Mouse (Mus musculus) intestine, embryonic 15.5 days (tissue): ENCODE measurements around the gene Shisa8. TPM values are rescaled to one million over a fixed set of nuclear protein-coding genes. Genes with fewer than 3 reads are reported as not detected.

Experiments used
- ATAC-seq: fragments of 200-750 bp; cut with Nextera tagmentation; 2 replicates; pipeline ENCODE4 v1.8.0; 2017; ENCODE audit warnings: moderate TSS enrichment, moderate library complexity
- H3K27ac ChIP-seq: fragments of 300-500 bp; sonication (generic); 2 replicates; pipeline ENCODE4 v1.5.1; 2015; ENCODE audit warnings: mild to moderate bottlenecking, inconsistent platforms
- H3K27me3 ChIP-seq: fragments of 300-500 bp; sonication (generic); replicated peaks from 2 replicates; pipeline ENCODE4 v1.6.1; 2015; ENCODE audit warnings: inconsistent platforms
- H3K36me3 ChIP-seq: fragments of 300-500 bp; sonication (generic); 2 replicates; pipeline ENCODE4 v1.6.1; 2015; ENCODE audit warnings: inconsistent platforms
- H3K4me1 ChIP-seq: fragments of 300-500 bp; sonication (generic); replicated peaks from 2 replicates; pipeline ENCODE4 v1.6.1; 2015; ENCODE audit warnings: inconsistent platforms
- H3K4me2 ChIP-seq: fragments of 300-500 bp; sonication (generic); replicated peaks from 2 replicates; pipeline ENCODE4 v1.6.1; 2015; ENCODE audit warnings: mild to moderate bottlenecking, inconsistent platforms
- H3K4me3 ChIP-seq: fragments of 300-500 bp; sonication (generic); replicated peaks from 2 replicates; pipeline ENCODE4 v1.5.1; 2015; ENCODE audit warnings: inconsistent platforms
- H3K9ac ChIP-seq: fragments of 300-500 bp; sonication (generic); 2 replicates; pipeline ENCODE4 v1.6.1; 2015; ENCODE audit warnings: inconsistent platforms
- H3K9me3 ChIP-seq: fragments of 300-500 bp; sonication (generic); 2 replicates; pipeline ENCODE4 v1.6.1; 2016; ENCODE audit warnings: inconsistent platforms
- WGBS: fragments of 180-500 bp; shearing (Covaris S2); methylation state at CpG from one replicate; pipeline ENCODE4 v1.1.7; 2015; 5-methylcytosine and 5-hydroxymethylcytosine counted together
- polyA plus RNA-seq: library from polyadenylated mRNA; unstranded; fragments of >200 nt; fragmentation: Nextera tagmentation; extraction: Ambion mirVana; gene quantifications from 2 replicates; pipeline ENCODE4 v1.2.1, GENCODE M21; 2015

The Shisa8 gene
- polyA plus RNA-seq, 1 experiment from 2014 or later: 0.15 TPM

DNA sequence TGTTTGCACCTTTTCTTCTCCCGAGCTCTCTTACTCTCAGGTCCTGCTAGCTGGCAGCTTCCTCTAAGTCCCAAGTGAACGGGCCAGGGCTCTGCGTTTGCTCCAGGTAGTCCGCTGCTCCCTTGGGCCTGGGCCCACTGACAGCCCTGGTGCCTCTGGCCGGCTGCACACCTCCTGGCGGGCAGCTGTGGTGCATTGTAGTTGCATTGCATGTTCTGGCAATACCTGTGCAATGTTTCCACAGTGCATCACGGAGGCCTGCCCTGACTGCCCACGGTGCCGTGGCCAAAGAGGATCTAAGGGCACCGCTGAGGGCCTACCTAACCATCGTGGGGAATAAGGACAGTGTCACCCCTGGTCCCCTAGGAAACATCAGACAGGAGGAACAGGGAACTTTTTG is 14.7 kb downstream of the Shisa8 start:
- Histone ChIP-seq H3K36me3 (peaks cover 87% of the 10 kb centered on the region), H3K4me1 (no peaks in the 10 kb centered on the region), H3K9me3 (no peaks in the 10 kb centered on the region), H3K9ac (no peak overlapping the region), H3K4me2 (no peak overlapping the region), H3K4me3 (no peak overlapping the region), H3K27me3 (no peaks in the 10 kb centered on the region), H3K27ac (no peak overlapping the region)
- no peak for ATAC-seq
- WGBS: 93% methylated on average over 11 of the region's 11 CpGs

DNA sequence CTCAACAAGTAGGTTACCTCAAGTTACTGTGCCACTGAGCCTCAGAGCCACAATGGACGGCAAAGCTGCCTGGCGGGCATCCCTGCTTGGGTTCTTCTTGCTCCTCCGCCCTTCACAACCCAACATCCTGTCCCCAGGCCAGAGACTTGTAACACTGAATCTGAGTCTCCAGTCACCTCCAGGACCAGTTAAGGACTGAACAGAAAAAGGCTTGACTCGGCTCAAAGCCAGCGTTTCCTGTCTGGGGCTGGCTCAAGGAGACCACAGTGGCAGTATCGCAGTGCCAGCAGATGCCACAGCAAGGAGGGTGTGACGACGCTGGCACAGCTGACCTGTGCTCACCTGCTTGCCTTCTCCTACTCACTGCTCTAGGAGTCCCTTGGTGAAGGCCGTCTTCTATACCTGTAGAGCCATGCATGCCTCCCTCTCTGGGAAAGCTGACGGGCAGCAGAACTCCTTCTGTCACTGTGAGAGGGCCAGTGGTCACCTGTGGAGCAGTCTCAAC is 15.3 kb downstream of the Shisa8 start:
- H3K36me3 ChIP-seq: peaks cover 91% of the 10 kb centered on the region
- no peak overlapping the region for H3K4me2 ChIP-seq
- no peak for ATAC-seq

DNA sequence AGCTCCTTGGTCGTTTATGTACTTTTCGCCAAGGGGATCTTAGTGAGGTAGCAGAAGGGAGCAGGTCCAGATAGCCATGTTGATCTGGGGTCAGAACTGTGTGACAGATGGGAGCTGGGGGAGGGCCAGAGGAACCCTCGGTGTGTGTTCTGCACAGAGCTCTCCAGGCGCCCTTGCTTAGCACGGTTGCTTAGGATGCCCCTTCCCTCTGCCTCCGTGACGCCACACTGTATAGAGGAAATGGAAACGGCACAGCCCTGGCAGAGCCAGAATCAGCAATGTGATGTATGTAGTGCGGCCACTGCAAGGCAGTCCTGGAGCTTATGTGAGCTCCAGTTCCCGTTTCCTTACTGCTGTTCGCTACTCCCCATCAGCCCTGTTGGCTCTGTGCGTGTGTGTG is 16.3 kb downstream of the Shisa8 start:
- 86% methylated on average over 12 of the region's 12 CpGs for WGBS
- Histone ChIP-seq H3K27ac (no peak overlapping the region), H3K27me3 (no peaks in the 10 kb centered on the region), H3K9me3 (no peaks in the 10 kb centered on the region), H3K4me1 (no peaks in the 10 kb centered on the region), H3K36me3 (peaks cover 93% of the 10 kb centered on the region), H3K4me2 (no peak overlapping the region), H3K9ac (no peak overlapping the region), H3K4me3 (no peak overlapping the region)
- ATAC-seq: 0 out of 2 replicates have a peak, but pooled peaks have one; percentile 25

More for the DNA sequence above, 15.3 kb downstream of the Shisa8 start:
- Histone ChIP-seq H3K9me3 (no peaks in the 10 kb centered on the region), H3K9ac (no peak overlapping the region), H3K27ac (no peak overlapping the region), H3K4me1 (no peaks in the 10 kb centered on the region), H3K4me3 (no peak overlapping the region), H3K27me3 (no peaks in the 10 kb centered on the region)
- WGBS: 91% methylated on average over 10 of the region's 10 CpGs

DNA sequence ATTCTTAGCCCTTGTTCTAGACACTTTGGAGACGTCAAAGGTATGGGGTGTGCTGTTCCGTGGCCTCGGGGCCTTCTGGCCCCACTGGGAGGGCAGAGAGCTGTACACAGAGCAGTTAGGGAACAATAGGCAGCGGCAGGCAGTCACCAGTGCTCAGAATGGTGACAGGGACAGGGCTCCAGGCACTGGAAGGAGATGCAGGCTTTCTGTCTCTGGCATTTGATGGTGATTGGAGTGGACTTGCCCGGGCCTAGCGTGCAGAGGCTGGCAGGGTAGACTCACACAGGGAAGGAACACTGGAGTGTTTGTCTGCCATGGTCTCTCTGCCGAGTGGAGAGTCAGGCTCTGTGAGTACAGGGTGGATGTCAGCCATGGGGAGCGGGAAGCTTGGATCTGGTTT is 20.0 kb downstream of the Shisa8 start:
- Histone ChIP-seq H3K4me1 (no peaks in the 10 kb centered on the region), H3K36me3 (peaks cover 74% of the 10 kb centered on the region), H3K4me3 (no peak overlapping the region), H3K9ac (no peak overlapping the region), H3K27ac (no peak overlapping the region), H3K27me3 (no peaks in the 10 kb centered on the region), H3K9me3 (no peaks in the 10 kb centered on the region), H3K4me2 (no peak overlapping the region)
- 87% methylated on average over 8 of the region's 8 CpGs for WGBS
- no peak for ATAC-seq

DNA sequence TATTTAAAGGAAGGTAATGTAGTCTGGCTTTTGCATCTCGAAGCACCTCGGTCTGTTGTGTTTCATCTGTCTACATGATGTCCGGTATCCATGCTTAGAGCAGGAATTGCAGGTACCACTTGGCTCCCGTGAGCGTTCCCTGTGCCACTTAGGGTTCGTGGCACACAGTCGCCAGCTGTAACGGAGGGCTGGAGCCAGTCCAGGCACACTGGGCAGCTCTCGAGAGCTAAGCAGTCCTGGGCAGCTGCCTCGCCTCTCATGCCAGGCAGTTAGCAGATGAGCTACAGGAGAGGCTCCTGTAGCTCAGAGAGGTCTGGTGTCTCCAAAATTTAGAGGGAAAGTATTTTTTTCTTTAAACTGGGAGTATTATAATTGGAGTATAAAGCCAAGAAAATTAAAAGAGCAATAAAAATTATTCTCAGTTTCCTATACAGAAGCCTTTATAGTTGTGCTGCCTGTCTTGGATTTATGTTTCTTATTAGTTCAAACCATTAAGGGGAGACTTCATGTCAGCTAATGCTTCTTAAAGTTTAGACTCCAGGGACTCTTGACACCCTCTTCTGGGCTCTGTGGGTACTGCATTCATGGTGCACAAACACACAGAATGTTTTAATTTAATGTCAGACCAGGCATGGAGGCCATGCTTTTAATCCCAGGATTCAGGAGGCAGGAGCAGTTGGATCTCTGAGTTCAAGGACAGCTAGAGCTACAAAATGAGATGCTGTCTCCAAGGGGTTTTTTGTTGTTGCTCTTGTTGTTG is 24.0 kb downstream of the Shisa8 start:
- Histone ChIP-seq H3K27ac (no peak overlapping the region), H3K4me2 (no peak overlapping the region), H3K27me3 (no peaks in the 10 kb centered on the region), H3K4me3 (no peak overlapping the region), H3K4me1 (peaks cover 13% of the 10 kb centered on the region), H3K36me3 (peaks cover 71% of the 10 kb centered on the region), H3K9ac (no peak overlapping the region), H3K9me3 (no peaks in the 10 kb centered on the region)
- 93% methylated on average over 10 of the region's 10 CpGs for WGBS
- no peak for ATAC-seq

DNA sequence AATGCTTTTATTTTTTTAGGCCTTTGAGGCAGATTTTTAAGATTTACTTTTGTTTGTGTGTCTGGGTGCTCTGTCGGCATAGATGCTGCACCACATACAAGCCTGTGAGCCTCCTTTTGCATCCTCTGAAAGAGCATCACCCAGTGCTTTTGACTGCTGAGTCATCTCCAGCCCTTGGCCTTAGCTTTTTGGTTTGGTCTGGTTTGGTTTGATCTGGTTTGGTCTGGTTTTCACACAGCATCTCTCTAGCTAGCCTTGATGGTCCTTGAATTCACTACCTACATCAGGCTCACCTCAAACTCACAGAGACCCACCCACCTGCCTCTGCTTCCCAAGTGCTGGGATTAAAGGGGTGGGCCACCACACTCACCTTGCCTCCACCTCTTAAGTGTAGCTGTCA is 24.7 kb downstream of the Shisa8 start:
- WGBS: 93% methylated on average over 1 of the region's 1 CpGs
- H3K4me1 ChIP-seq: peaks cover 13% of the 10 kb centered on the region

DNA sequence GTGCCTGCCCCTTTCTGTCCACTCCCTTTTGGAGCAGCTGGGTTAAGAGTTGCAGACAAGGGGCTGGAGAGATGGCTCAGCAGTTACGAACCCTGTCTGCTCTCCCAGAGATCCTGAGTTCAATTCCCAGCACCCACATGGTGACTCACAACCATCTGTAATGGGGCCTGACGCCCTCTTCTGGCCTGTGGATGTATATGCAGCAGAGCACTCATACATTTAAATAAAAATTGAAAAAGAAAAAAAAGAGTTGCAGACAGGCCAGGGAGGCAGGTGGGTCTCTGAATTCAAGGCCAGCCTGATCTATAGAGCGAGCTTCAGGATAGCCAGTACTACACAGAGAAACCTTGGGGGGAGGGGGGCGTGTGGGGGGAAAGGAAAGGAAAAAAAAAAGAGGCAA is 25.2 kb downstream of the Shisa8 start:
- Histone ChIP-seq H3K4me1 (peaks cover 13% of the 10 kb centered on the region), H3K27ac (no peak overlapping the region), H3K4me3 (no peak overlapping the region), H3K27me3 (no peaks in the 10 kb centered on the region), H3K36me3 (peaks cover 73% of the 10 kb centered on the region), H3K9me3 (no peaks in the 10 kb centered on the region), H3K4me2 (no peak overlapping the region), H3K9ac (no peak overlapping the region)
- 82% methylated on average over 4 of the region's 4 CpGs for WGBS
- ATAC-seq: no peak

More for the DNA sequence above, 24.7 kb downstream of the Shisa8 start:
- Histone ChIP-seq H3K27me3 (no peaks in the 10 kb centered on the region), H3K4me3 (no peak overlapping the region), H3K27ac (no peak overlapping the region), H3K9me3 (no peaks in the 10 kb centered on the region), H3K36me3 (peaks cover 73% of the 10 kb centered on the region), H3K9ac (no peak overlapping the region), H3K4me2 (no peak overlapping the region)
- ATAC-seq: no peak

DNA sequence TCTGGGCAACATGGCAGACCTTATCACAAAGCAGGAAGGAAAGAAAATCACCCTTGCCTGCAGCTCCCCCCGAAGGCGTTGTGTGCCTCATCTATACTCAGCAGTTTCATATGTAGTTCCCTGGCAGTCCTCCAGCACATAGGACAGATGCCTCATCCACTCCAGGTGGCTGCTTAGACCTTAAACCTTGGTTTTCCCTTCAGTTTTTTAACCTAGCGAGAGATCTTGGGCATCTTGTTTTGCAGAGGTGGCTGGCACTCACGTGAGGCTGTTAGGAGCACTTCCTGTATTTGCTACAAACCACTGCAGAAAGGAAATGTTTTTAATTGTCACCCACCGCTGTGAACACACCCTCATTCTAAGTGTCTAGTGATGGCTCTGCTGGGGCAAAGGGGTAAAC is 25.7 kb downstream of the Shisa8 start:
- Histone ChIP-seq H3K9ac (no peak overlapping the region), H3K4me1 (peaks cover 13% of the 10 kb centered on the region), H3K27me3 (no peaks in the 10 kb centered on the region), H3K4me3 (no peak overlapping the region), H3K4me2 (no peak overlapping the region), H3K36me3 (peaks cover 73% of the 10 kb centered on the region), H3K27ac (no peak overlapping the region), H3K9me3 (no peaks in the 10 kb centered on the region)
- 89% methylated on average over 5 of the region's 5 CpGs for WGBS
- ATAC-seq: no peak

DNA sequence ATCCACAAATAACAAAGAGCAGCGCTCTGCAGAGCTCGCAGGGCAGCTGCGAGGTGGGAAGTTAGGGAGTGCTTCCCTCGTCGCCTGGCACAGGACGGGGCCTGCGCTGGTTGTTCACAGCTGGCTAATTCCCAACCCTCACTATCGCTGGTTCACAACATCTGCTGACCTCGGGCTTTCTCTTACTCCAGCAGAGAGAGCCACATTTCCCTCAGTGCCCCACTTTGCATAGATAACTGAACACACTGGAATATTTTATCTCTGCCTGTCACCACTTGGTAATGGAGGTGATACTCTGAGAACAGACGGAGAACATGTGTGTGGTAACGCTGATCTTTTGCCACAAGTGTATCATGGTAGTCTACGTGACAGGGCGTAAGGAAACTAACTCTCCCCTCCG is 26.5 kb downstream of the Shisa8 start:
- Histone ChIP-seq H3K4me1 (peaks cover 13% of the 10 kb centered on the region), H3K36me3 (peaks cover 73% of the 10 kb centered on the region), H3K27ac (0 out of 2 replicates have a peak overlapping the region, but pooled peaks have one; percentile 2), H3K27me3 (no peaks in the 10 kb centered on the region), H3K9me3 (no peaks in the 10 kb centered on the region), H3K4me3 (no peak overlapping the region), H3K4me2 (no peak overlapping the region), H3K9ac (no peak overlapping the region)
- ATAC-seq: 0 out of 2 replicates have a peak, but pooled peaks have one; percentile 34
- WGBS: 79% methylated on average over 14 of the region's 14 CpGs

DNA sequence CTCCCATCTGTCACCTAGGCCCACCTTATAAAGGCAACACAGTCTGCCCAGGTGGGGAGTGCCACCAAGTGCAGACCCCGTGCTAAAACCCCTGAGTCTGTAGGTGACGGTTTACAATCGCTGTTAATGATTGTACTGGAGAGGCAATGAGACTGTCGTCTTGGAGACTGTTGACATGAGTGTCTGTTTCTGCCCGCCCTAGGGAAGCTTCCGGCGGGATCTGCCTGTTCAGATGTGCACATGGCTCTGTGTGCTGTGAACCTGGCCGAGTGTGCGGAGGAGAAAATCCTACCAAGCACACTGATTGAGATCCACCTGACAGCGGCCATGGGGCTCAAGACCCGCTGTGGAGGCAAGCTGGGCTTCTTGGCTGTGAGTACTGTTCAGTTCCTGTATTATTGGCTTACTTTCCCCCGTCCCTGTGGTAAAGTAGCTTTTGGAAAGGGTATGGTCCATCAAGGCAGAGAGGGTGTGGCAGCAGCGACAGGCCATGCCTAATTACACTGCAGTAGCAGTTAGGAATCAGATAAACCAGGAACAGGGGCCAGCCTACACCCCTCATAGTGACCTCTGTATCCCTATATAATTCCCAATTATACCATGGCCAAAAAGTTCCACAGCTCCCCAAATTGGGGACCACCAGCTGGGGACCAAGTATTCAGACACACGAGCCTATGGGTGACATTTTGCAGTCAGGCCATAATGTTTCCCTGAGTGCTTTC is 27.4 kb downstream of the Shisa8 start:
- Histone ChIP-seq H3K27me3 (no peaks in the 10 kb centered on the region), H3K4me2 (no peak overlapping the region), H3K4me3 (no peak overlapping the region), H3K9ac (no peak overlapping the region), H3K4me1 (peaks cover 13% of the 10 kb centered on the region), H3K9me3 (no peaks in the 10 kb centered on the region), H3K36me3 (peaks cover 78% of the 10 kb centered on the region), H3K27ac (no peak overlapping the region)
- WGBS: 68% methylated on average over 14 of the region's 14 CpGs
- ATAC-seq: peak; percentile 31; the same call in 1 of the 2 replicates

DNA sequence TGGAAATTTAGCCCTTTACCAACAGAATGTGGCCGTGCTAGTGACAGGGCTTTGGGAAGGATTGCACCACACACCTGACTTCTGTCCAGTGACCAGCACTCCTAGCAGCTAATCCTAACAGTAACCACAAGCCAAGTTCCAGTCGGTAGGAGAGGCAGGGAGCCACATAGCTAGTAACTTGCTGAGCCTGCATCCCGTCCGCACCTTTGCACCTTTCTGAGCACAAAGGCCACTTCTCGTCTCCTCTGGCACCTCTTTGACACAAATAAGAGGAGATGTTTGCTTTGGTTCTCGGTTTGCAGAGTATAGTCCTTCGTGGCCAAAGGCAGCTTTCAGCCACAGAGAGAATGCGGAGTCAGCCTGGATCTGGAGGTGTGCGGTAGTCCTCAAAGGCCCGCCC is 28.0 kb downstream of the Shisa8 start:
- H3K27me3 ChIP-seq: no peaks in the 10 kb centered on the region
- H3K4me3 ChIP-seq: no peak overlapping the region
- H3K4me1 ChIP-seq: peaks cover 13% of the 10 kb centered on the region
- H3K9me3 ChIP-seq: no peaks in the 10 kb centered on the region
- H3K36me3 ChIP-seq: peaks cover 80% of the 10 kb centered on the region
- H3K27ac ChIP-seq: no peak overlapping the region
- no peak overlapping the region for H3K4me2 ChIP-seq
- 76% methylated on average over 10 of the region's 10 CpGs for WGBS
- H3K9ac ChIP-seq: no peak overlapping the region
- ATAC-seq: peak; percentile 16; the same call in 1 of the 2 replicates

DNA sequence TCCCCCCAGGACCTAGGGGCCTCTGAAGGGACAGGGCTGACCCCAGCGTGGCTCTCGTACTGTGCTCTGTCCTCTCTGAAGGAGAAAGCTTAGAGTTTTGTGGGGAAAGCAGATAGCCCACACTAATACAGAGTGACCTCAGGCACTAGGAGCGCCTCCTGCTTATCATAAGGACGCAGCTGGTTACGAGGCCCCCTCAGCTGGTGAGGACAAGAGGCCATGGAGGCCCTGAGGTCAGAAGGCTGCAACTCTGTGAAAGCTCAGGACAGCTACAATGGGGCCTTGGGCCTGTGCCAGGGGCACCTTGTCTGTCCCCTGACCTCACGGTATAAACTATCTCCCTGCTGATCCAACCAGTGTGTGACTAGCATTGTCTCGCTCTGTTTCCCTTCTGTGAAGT is 28.4 kb downstream of the Shisa8 start:
- 68% methylated on average over 7 of the region's 7 CpGs for WGBS
- Histone ChIP-seq H3K27me3 (no peaks in the 10 kb centered on the region), H3K4me3 (no peak overlapping the region), H3K9me3 (no peaks in the 10 kb centered on the region), H3K27ac (no peak overlapping the region), H3K36me3 (peaks cover 81% of the 10 kb centered on the region), H3K4me1 (peaks cover 13% of the 10 kb centered on the region), H3K9ac (no peak overlapping the region), H3K4me2 (no peak overlapping the region)
- ATAC-seq: peak; percentile 67
